Mouse (Mus musculus): ENCODE data around the gene Klhl21. TPM values are rescaled to one million over a fixed set of nuclear protein-coding genes. Genes with fewer than 3 reads are reported as not detected.
"Not testable (repeated sequence)": the region's sequence is repeated elsewhere in the genome, so short reads cannot be mapped to it uniquely, and the experiment has no call there.

Gene Klhl21
- total RNA-seq, 4 experiments from 2014 or later = 15.8 to 21.0 (median 19.3) TPM

- DNase-seq (ENCODE audit: low spot score in 2 of 2) = no peak
Observed at GRCm38 (mm10) chr4:152021568-152022097, 13.0 kb downstream of the Klhl21 start.

- no peak for DNase-seq (ENCODE audit: low spot score in 2 of 2)
Observed at GRCm38 (mm10) chr4:152022506-152022905, 13.9 kb downstream of the Klhl21 start.

- no peak for DNase-seq (ENCODE audit: low spot score in 2 of 2)
Observed at GRCm38 (mm10) chr4:152024525-152024924, 15.9 kb downstream of the Klhl21 start.

- DNase-seq (ENCODE audit: low spot score in 2 of 2) = no peak
Observed at GRCm38 (mm10) chr4:152026751-152027508, 18.3 kb downstream of the Klhl21 start.

- DNase-seq (ENCODE audit: low spot score in 2 of 2) = peak; percentile 92 to 97
Observed at GRCm38 (mm10) chr4:152027524-152027923, 18.9 kb downstream of the Klhl21 start, which contains the start of gene Zbtb48. Zbtb48 (minus strand) TSS chr4:152027671.

- no peak for DNase-seq (ENCODE audit: low spot score in 2 of 2)
Observed at GRCm38 (mm10) chr4:152028456-152028855, 19.9 kb downstream of the Klhl21 start.

GRCm38 (mm10) chr4:152029087-152029486, 20.5 kb downstream of the Klhl21 start:
- no peak for DNase-seq (ENCODE audit: low spot score in 2 of 2)

GRCm38 (mm10) chr4:152029997-152030396, 21.4 kb downstream of the Klhl21 start:
- DNase-seq (ENCODE audit: low spot score in 2 of 2) = no peak

- no peak for DNase-seq (ENCODE audit: low spot score in 2 of 2)
Observed at GRCm38 (mm10) chr4:152032922-152033321, 24.3 kb downstream of the Klhl21 start.

- not testable (repeated sequence) for DNase-seq (ENCODE audit: low spot score in 2 of 2)
Observed at GRCm38 (mm10) chr4:152036464-152036863, 27.9 kb downstream of the Klhl21 start.

- no peak for DNase-seq (ENCODE audit: low spot score in 2 of 2)
Observed at GRCm38 (mm10) chr4:152038225-152038984, 29.8 kb downstream of the Klhl21 start, which contains the start of gene Tas1r1. Tas1r1 (minus strand) TSS chr4:152038568.

- DNase-seq (ENCODE audit: low spot score in 2 of 2) = peak; percentile 82 to 90
Observed at GRCm38 (mm10) chr4:152038985-152039830, 30.6 kb downstream of the Klhl21 start, which contains the start of gene Nol9. Nol9 (plus strand) TSS chr4:152039321.

GRCm38 (mm10) chr4:152039831-152040310, 31.3 kb downstream of the Klhl21 start:
- no peak for DNase-seq (ENCODE audit: low spot score in 2 of 2)

GRCm38 (mm10) chr4:152041924-152042641, 33.5 kb downstream of the Klhl21 start:
- no peak for DNase-seq (ENCODE audit: low spot score in 2 of 2)

GRCm38 (mm10) chr4:152043171-152043570, 34.6 kb downstream of the Klhl21 start:
- DNase-seq (ENCODE audit: low spot score in 2 of 2) = no peak

GRCm38 (mm10) chr4:152044609-152045008, 36.0 kb downstream of the Klhl21 start:
- no peak for DNase-seq (ENCODE audit: low spot score in 2 of 2)

GRCm38 (mm10) chr4:152062390-152063110, 53.9 kb downstream of the Klhl21 start:
- DNase-seq (ENCODE audit: low spot score in 2 of 2) = no peak

- DNase-seq (ENCODE audit: low spot score in 2 of 2) = no peak
Observed at GRCm38 (mm10) chr4:152067280-152067679, 58.7 kb downstream of the Klhl21 start.
